Mouse (Mus musculus) brain, adult 2 months (tissue): ENCODE measurements at regions not wholly inside any gene's neighbourhood (a gene's known extent, or its start where the extent isn't known, plus 50 kb on each side); places are given as distances from the start of the nearest gene placed in this dataset.
A peak's percentile ranks its signal among the peaks of the same experiment; 100 is the strongest.

Experiments used
- DNase-seq: peaks from one replicate; pipeline ENCODE4 v3.0.0; 2011; ENCODE audit warnings: low read depth, low spot score

DNA sequence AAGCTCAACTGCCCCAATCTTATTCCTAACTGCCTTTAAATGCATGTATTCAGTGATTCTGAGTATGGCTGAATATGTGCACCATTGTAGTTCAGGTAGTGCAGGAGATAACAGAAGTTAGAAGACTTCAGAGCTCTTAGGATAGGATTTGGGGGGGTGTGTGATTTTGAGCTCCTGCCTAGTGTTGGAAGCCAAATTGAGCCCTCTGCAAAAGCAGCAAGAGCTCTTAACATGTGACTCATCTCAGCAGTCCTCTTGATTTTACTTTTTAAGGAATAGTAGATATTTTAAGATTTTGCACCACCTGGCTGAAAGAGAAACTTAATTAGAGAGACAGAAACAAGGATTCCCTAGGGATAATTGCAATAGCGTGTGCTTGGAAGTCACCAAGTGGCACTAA lies 277.3 kb upstream of the Gm597 start:
- peak; percentile 76 for DNase-seq

GRCm38 (mm10) chr1:29013791-29014190 lies 233.7 kb upstream of the Gm597 start:
- DNase-seq = no peak

GRCm38 (mm10) chr1:29001184-29001583 lies 221.1 kb upstream of the Gm597 start:
- DNase-seq = no peak

DNA sequence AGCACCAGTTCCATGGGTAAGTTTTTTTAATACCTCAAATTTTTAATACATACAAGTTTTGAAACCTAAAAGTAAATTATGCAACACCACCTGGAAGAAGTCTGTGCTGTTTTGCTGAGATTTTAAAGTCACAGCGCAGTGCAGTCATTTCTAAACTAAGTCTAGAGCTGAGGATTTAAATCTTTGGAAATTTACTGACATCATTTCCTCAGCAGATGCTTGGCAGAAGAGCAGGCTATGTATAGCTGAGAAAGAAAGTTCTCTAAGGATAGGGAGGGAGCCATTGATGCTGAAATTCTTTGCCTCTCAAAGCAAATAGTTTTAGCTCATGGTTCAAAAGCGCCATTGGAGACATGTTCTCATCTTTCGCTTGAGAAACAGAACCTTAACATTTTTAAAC lies 190.9 kb upstream of the Gm597 start:
- peak; percentile 79 for DNase-seq
